Mouse (Mus musculus) cerebellum, postnatal 25 days (tissue): ENCODE data around the gene Prkar1b.

Experiments
- DNase-seq, 2 experiments: peaks; one replicate each; pipeline ENCODE4 v3.0.0; 2021; ENCODE audit warnings: mixed read lengths in 2 of 2

Gene Prkar1b

GRCm38 (mm10) chr5:139053176-139053575 is 96.6 kb downstream of the Prkar1b start:
- DNase-seq = no peak

GRCm38 (mm10) chr5:139051276-139051675 is 98.5 kb downstream of the Prkar1b start:
- no peak for DNase-seq

DNA sequence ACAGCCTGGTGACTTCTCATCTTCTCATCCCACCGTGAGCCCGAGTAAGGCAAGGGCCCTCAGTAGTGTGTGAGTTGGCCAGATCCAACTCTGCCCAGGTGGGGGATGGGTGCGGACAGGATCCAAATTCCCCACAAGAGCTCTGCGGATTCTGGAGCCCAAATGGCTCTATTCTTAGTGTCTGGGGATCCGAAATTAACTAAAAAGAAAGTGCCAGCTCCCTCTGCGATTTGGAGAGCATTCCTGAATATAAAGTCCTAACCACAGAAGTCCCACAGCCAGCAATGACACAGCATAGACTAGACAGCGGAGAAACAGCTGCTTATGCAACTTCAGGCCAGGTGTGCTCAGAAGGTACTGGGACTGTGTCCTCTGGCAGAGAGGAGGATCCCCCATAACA is 100.4 kb downstream of the Prkar1b start:
- DNase-seq = no peak

DNA sequence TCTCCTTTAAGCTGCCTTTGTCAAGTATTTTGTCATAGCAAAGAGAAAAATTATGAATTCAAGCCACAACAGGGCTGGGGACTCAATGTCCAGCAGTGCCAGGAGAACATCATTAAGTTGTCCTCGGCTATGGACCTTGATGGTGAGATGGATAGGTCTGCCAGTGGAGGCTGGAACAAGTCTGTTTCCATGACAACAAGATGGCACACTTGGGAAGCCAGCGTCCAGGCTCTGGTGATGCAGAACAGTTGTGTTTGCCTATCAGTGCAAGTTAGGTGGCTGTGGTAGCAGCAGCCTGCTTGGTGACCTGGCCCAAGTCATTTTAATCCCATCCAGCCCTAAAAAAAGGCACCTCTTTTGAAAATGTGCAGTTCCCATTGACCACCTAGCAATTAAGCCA is 102.6 kb downstream of the Prkar1b start:
- DNase-seq = no peak

GRCm38 (mm10) chr5:139046636-139047035 is 103.2 kb downstream of the Prkar1b start:
- DNase-seq = no peak

DNA sequence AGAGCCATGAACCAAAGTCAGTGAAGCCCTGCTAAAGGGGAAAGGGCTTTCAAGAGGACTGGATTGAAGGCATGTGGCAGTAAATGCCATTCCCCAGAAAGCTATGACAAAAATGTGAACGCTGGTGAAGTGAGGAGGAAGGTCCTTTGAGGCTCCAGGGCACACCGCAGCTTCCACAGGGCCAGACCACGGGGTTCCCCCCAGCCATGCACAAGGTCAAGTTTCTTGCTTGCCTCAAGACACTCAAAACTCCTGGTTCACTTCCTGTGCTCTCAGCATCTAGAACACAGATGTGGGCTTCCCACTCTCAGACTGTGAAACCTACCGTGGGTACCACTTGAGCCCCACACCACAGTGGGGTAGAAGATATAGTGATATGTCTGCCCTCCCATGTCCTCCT is 106.3 kb downstream of the Prkar1b start:
- DNase-seq = no peak

DNA sequence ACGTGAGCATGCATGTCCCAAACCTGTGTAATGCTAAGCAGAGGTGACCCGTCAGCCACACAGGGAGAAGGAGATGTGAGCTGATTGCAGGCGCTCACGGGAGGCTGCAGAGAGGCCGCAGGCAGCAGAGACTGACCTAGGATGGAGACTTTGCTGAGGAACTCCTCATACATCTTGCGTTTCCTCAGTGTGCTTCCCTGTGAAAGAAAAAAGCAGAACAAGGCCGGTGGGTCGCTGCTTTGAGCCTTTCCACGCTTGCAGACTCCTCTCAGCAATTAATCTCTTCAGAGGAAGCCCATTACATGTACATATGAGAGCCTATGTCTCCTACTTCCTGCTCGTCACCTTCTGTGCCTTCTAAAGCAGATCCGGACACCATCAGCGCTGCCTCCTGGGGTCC is 107.5 kb downstream of the Prkar1b start:
- no peak for DNase-seq

- DNase-seq = no peak
These were observed 114.6 kb downstream of the Prkar1b start for GRCm38 (mm10) chr5:139035171-139035570.

DNA sequence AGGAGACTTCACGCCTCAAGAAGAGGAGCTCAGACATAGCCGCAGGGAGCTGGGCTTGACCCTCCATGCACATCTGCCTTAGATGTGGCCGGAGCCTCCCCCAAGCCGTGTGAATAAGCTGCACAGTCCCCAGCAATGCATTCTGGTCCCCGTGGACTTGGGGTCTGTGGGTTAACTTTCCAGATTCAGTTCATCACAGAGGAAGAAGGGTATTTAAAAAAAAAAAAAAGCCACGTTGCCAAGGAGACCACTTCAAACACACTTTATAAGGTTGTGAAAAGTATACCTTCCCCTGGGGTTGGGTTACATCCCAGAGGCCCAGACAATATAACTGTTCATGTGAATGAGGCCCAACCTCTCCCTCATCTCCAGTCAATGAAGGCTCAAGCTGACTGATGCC is 115.1 kb downstream of the Prkar1b start:
- no peak for DNase-seq

- peak; percentile 47 to 56 for DNase-seq
These were observed 116.1 kb downstream of the Prkar1b start for GRCm38 (mm10) chr5:139033406-139034317.

DNA sequence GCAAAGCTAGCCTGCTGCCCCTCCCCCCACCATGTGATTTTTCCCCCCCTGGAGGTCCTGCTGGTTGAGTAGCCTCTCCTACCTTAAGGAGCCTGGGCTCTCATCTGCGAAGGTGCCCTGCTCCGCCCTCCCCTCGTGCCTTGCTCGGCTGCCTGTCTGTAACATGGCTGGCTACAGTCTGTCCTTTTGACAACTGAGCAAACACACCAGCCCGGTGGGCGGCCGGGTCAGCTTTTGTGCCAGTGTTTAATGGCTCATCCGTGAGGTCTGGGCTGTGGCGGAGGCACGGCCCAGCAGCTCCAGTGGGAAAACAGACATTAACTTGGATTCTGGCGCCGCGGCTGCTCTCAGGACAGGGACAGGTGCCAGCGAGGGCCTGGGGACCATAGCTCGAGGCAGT is 122.2 kb downstream of the Prkar1b start:
- DNase-seq = peak in 1 of 2 experiments; percentile 32

DNA sequence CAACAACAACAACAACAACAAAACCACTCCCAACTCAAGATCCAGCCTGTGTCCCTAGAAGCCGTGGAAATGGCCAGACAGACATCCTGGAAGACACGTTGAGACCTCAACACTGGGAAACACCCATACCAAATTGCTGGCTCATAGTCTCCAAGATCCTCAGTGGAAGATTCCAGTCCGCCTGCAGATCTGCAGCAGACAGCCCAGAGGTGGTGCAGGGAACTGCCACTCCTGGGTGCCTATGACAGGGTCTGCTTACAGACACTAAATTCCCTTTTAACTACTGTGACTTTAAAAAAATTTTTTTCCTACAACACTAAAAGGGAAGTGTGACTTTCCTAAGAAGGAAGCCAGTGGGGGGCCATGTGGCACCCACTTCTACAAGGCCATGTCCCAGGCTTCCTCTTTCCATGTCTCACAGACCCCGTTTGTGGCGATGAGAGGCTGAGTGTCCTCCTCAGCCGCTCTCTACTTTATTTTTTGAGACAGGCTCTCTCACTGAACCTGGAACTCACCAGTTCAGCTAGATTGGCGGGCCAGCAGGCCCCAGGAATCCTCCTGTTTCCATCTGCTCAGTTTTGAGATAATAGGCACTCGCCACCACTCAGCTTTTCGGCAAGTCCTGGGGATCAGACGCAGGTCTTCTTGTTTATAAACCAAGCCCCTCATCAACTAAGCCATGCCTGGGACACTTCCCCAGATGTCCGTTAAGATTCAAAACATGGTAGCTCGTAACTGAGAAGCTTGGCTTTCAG is 125.3 kb downstream of the Prkar1b start:
- DNase-seq = peak; percentile 65 to 70

GRCm38 (mm10) chr5:139020595-139020994 is 129.2 kb downstream of the Prkar1b start:
- no peak for DNase-seq

GRCm38 (mm10) chr5:139017371-139018124 is 132.3 kb downstream of the Prkar1b start:
- DNase-seq = no peak

DNA sequence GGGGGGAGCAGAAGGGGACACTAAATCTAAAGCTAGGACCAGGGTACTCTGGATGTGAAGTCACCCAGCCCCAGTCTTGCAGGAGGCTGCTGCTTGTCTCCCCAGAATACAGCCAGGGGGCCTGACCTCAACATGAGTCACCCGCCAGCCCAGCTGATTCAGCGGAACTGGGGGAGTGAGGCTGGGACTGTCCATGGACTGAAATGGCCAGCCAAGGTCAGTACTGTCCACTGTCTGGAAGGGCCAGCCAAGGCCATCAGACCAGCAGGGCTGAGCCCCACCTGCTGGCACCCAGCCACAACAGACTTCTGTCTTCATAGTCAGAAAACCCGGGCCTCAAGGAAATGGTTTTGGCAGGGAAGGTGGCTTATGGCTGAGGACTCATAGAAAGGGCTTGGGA is 134.7 kb downstream of the Prkar1b start:
- DNase-seq = peak in 1 of 2 experiments; percentile 62

DNA sequence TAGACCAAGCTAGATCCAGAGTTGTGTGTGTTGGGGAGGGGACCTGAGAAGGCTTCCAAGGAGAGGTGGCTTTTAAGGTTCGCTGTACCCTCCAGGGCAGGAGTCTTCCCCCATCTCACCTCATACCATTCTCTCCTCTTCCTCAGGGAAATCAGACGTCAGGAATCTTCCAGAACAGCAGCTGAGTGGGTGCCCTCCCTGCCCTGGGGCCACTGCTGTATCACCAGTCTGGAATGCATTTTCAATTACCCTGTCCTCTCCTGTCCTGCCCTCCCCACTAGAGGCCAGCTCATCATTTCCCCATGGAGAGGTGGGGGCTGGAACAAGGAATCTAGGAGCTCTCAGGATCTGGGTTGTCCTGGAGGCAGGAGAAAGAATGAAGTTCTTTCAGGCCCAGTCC is 139.2 kb downstream of the Prkar1b start:
- DNase-seq = no peak

- peak; percentile 42 to 63 for DNase-seq
These were observed 142.5 kb downstream of the Prkar1b start for GRCm38 (mm10) chr5:139007141-139007775.

- DNase-seq = no peak
These were observed 145.2 kb downstream of the Prkar1b start for GRCm38 (mm10) chr5:139004588-139004987.

GRCm38 (mm10) chr5:138999716-139000115 is 150.1 kb downstream of the Prkar1b start:
- DNase-seq = no peak

GRCm38 (mm10) chr5:138997936-138998580 is 151.7 kb downstream of the Prkar1b start:
- peak in 1 of 2 experiments; percentile 29 for DNase-seq

- peak in 1 of 2 experiments; percentile 61 for DNase-seq
These were observed 152.5 kb downstream of the Prkar1b start, which contains the start of gene Pdgfa for GRCm38 (mm10) chr5:138997171-138997788. Pdgfa (minus strand) TSS chr5:138997370.
